Mouse (Mus musculus) ovary, postnatal 36 days (tissue): ENCODE data around the gene Cdk2ap2.
"Not testable (repeated sequence)": the region's sequence is repeated elsewhere in the genome, so short reads cannot be mapped to it uniquely, and the experiment has no call there.

Source experiments
- DNase-seq: peaks from one replicate; pipeline ENCODE4 v3.0.0; 2022; ENCODE audit warnings: low spot score, mixed read lengths

Cdk2ap2 gene

DNA sequence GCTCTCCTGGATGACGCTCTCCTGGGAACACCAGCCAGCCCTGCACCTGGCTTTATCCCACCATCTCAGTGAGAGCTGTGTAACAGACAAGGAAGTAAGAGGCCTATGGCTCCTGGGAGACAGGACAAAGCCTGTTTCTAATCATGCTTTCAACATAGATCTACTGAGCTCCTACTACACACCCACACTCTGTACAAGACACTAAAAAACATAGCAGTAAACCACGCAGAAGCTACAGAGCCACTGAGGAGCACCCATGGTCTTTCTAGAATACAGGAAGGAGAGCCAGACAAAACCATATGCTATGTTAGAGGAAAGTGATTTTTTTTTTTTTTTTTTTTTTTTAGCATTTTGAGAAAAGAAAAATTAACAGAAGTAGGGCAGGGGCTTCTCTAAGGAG is 21.4 kb downstream of the Cdk2ap2 start:
- DNase-seq = no peak

DNA sequence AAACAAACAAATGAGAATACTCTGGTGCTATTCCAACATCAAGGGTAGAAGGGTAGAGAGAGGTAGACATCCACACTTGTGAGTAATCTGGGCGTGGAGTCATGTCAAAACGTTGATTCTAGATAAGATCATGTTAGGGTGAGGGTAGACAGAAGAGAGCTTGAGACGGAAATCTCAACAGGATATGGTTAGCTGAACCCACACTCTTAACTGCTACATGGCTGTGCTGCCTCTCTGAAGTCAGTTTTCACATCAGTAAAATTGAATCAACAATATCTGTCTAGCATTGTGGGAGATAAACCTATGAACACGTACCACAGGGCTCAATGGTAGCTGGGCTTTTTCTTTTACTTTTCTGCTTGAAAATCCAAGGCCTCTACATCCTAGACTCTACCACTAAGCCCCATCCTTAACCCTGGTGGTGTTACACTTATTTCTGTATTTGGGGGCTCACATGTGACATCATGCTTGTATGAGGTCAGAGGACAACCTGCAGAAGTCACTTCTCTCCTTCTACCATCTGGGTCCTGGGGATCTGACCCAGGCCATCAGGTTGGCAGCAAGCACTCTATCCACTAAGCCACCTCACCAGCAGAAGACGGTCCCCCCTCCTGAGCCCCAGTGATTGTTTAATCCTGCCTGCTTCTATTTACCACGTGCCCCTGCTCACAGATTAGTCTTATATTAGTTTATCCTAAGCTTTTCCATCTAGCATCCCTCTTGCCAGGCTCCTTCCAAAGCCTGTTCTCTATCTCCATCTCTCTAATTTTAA is 22.9 kb downstream of the Cdk2ap2 start:
- DNase-seq = no peak

DNA sequence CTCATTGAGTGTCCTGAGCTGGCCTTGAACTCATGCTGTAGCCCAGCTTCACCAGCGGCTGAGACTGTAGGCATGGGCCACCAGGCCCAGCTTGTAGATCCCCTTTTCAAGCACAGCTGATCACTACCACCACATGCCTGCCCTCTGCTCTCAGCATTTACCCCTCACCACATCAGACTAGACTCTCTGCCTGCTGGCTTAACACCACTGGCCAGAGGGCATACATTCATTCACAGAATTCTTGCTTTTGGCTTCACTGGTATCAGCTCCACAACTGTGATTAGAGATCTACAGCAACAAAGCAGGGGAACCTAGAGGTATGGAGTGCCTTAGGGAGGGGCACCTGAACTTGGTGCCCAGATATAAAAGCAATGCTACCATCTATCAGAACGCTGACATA is 23.5 kb downstream of the Cdk2ap2 start:
- DNase-seq = no peak

DNA sequence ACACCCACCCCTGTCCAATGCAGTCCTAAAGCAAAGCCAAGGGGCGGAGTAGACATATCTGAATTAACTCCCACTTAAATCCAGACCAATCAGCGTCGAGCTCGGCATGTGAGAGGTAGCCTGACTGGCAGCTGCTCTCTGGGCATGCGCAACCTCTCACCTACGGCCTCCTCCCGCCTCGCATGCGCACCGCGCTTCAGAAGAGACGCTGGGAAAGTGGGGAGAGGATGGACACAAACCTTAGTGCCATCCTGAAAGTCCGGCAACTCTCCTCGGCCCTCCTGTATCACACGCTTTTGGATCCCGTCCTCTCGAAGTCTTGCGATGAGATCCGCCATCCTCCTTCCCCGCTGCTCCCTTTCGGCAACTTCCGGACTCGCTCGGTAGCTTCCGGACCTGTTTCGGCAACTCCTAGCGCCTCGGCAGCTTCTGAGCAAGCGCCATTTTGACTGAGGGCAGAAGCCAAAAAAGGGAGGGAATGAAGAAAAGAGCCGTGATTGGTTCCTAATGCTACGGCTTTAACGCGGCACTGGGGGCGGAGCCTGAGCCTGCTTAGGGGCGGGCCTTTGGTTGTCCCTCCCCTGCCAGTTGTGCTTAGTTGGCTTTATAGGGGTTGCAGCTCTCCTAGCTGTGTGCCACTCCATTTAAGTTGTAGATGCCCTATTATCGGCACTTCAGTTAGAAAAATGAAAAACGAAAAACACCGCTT is 24.3 kb downstream of the Cdk2ap2 start:
- peak; percentile 94 for DNase-seq

DNA sequence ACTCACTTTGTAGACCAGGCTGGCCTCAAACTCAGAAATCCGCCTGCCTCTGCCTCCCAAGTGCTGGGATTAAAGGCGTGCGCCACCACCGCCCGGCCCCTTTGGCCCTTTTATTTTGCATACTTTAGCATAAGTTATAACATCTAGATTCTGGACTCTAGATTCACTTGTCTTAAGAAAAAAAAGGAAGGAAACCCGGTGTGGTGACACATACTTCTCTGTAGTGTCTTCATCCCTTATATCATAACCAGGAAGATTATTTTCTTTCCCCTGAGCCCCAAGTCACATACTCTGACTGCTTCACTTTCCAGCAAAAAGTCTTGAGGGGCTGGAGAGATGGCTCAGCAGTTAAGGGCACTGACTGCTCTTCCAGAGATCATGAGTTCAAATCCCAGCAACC is 24.9 kb downstream of the Cdk2ap2 start:
- not testable (repeated sequence) for DNase-seq

DNA sequence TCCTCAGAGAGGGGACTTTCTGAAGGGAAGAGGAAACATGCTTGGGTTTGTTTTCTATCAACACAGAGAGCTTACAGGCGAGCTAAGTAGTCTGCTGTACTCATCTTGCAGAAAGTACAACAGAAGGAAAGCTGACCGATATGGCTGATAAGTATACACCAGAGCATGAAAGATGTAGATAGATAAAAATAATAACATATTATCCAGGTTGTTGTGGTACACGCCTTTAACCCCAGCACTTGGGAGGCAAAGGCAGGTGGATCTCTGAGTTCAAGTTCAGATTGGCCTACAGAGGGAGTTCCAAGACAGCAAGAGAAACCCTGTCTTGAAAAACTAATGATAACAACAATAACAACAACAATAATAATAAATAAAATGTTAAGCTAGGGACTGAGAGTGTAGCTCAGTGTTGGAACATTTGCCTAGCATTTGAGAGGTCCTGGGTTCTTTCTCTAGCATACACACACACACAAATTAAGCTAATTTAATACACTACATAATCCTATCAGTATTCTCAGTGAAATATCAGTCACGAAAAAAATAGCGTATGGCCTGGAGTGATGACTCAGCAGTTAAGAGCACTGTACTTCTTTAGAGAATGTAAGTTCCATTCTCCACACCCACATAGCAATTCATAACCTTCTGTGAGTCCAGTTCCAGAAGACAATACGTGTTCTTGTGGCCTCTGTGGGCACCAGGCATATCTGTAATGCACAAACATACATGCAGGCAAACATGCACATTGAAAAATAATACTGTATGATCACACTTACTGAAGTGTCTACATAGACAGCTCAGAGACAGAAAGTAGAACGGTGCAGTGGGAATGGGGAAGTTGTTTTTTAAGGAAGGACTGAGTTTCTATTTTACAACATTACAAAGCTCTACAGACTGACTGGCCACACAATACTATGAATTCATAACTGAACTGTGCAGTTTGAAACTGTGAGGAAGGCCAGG is 25.7 kb downstream of the Cdk2ap2 start:
- no peak for DNase-seq

DNA sequence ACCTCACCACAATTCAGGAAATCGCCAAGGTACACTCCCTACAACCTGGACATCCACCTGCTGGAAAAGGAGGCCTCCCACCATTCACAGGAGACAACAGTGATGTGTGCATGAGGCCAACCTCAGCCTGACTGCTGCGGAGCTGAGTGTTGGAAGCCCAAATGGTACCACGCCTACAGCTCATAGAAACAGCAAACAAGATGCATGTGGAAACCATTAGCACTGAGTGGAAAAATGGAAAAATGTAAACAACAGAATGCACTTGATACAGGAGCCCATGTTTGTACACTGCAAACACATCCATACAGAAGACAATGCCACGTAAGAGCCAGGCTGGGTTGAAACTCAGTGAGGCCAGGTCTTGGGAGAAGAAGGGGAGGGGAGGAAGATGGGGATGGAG is 27.4 kb downstream of the Cdk2ap2 start:
- no peak for DNase-seq

DNA sequence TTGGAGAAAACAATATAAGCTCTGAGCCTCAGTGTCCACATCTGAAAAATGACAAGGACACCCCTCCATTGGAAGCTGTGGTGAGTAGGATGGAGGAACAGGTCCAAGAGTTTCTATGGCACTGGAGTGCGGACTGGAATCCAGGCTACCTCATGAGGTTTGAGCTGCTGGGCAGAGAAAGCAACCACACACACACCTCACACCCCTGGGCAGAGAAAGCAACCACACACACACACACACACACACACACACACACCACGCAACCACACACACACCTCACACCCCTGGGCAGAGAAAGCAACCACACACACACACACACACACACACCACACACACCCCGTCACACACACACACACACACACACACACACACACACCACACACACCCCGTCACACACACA is 28.3 kb downstream of the Cdk2ap2 start:
- not testable (repeated sequence) for DNase-seq

DNA sequence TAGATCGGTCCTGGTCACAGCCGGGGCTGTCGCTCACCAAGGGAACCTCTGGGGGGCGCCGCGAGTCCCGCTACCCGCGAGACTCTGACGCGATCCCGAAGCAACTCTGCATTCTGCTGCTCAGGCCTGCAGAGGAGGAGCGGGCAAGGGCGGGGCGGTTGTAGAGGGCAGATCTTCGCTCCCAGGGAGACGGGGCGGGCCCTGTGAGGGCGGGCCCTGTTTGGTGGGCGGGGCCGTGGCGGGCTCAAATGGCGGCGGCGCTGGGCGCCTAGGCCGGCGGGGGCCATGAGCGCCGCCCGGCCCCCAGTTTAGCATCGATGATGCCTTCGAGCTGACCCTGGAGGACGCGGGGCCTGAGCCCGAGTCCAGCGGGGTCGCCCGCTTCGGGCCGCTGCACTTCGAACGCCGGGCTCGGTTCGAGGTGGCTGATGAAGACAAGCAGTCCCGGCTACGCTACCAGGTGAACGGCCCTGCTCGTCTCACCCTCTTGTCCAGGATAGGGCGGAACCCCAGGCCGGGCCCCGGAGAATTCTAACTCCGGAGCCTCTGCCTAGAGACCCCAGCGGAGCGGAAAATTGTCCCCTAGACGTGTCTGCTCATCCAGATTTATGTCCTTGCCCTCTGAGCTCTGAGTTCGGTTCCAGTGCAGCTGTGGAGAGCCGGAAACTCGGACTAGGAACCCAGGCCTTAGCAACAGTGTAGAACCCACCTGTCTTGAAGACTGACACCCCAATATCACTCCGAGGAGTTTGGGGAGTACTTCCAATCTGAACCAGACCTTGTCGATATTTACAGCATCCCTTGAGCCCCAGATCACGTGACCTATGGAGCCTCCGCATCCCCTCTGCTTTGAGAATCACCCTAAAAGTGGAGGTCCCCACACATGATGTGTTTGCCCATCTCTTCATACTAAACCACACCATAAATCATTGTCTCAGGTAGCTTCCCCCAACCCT is 29.0 kb downstream of the Cdk2ap2 start, which contains the start of gene Aip:
Gene Aip (minus strand): TSS at position 118 of the 956 bp plus-strand sequence.
- DNase-seq = peak; percentile 99

DNA sequence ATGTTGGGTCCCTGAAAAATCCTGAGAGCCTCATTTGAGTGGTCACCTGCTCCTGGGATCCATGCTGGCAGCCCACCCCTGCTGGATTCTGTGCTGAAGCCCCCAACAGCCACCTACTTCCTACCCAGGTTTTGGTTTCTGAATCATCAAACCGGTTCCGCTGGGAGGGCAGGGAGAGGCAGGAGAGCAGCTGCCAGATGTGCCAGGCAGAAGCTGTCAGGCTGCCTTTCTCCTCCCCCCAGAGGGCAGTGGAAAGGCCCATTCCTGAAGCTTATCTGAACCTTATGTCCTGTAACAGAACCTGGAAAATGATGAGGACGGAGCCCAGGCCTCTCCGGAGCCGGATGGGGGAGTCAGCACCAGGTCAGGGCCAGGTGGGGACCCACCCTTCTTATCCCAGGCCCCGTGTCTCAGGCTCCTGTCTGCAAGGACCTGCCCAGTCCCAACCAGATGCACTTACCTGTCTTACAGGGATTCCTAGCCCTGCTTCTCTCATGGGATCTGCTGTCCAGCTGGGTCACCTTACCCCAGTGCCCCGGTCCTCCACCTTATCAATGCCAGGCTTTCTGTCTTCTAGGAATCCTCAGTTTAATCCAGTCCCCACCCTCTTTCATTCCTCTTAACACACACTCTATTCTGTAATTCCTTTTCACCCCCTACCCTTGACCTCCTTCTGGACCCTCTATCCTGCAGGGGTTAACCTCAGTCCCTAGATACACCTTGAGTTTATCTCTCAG is 29.9 kb downstream of the Cdk2ap2 start:
- no peak for DNase-seq

DNA sequence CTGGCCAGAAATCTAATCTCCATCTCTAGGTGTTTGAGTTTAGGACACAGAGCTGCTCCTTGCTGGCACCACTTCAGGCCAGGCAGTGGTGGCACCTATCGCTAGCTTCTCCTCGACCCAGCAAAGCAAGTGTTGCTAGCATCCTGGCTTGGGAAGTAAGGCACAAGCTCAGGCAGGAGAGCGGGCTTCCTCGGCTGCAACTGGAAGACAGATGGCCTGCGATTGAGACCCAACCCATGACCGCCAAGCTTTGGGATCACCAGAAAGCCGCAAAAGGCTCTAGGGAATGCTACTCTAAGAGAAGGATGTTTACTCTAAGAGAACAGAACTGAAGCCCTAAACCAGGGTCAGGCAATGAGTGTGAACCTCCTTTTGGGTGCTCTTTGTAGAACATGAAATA is 32.5 kb downstream of the Cdk2ap2 start:
- DNase-seq = no peak

DNA sequence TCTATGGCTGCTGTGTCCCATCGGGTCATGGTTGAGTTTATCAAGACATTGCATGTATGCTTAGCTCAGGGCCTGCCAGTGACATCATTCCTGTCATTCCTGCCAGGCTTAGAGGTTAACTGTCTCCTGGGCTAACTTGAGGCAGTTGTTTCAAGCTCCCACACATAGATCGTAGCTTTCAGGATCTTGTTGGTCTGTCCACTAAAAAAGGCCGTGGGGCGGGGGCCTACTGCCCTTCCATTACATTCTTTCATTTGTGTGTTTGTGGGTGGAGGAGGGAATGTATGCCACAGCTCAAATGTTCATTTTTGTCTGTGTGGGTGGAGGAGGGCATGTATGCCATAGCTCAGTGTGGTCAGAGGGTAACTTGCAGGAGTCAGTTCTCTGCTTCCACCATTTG is 33.1 kb downstream of the Cdk2ap2 start:
- no peak for DNase-seq

DNA sequence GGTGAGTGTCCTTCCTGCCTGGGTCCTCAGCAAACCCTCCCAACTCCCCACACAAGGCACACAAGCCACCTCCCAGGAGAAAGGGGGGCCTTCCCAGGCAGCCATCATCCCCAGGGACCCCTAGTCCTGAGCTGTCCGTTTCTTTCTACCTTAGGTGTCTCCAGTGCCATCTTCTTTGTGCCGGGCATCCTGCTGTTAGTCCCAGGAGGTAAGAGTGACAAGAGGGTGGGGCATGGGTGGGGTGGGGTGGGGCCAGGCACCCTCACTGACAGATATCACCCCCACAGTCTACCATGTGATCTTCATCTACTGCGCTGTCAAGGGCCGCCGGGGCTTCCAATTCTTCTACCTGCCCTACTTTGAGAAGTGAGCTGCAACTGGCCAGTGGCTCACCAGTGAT is 34.1 kb downstream of the Cdk2ap2 start:
- no peak for DNase-seq

DNA sequence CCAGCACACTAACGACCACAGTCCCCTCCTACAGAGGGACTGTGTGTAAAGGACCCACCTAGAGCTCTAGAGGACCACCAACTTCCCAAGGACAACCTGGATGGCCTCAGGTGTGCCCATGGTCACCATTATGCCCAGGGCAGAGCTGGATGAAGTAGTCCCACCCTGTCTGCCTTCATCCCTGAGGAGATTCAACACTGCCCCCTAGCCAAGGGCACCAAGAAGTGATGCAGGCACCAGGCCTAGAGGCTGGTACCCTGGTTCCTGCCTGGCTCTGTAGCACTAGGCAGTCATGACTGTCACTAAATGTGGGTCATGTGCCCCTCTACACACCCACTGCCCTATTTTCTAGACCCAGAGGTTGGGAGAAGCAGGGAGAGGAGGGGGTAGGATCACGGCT is 34.8 kb downstream of the Cdk2ap2 start:
- DNase-seq = no peak

DNA sequence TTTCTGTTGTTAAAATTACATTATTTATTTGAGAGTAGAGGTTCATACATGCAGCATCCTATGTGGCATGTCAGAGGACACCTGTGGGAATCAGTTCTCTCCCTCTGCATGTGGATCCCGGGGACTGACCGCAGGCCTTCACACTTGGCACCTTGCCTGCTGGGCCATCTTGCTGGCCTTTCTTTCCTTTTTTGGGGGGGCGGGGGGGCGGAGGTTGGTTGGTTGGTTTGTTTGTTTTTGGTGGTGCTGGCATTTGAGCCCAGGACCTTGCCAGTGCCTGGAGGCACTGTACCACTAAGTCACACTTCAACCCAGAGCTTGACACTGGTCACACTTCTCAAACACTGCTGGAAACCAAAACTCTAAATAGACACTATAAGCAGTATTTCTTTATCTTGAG is 37.4 kb downstream of the Cdk2ap2 start:
- no peak for DNase-seq

DNA sequence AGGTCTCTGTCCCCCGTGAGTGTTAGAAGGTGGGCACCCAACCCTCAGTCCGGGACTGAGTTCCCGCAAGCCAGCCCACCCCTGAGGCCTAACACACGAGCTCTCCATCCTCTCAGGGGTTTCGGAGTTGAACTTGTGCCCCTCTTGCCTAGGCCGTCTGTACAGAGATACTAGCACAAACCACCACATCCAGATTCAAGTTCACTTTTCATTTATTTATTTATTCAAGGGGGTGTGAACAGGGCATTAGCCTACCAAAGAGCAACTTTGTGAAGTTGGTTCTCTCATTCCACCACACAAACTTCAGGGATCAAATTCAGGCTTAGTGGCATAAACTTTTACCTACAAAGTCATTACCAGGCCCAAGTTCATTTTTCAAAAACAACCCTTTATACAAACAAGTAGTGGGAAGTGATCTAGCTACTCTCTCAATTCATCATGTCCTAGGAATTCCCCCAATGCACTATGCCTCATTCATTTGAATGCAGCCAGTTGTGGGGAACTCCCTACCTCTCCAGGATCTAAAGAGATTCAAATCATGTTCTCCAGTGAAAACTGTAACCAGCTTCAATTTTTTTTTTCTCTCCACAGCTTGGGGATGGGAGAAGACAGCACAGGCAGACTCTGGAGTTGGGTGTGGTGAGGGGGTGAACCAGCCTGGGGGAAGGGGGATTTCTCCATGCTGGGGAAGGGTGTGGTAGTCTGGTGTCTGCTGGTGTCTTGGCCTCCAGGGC is 38.4 kb downstream of the Cdk2ap2 start:
- DNase-seq = not testable (repeated sequence)

DNA sequence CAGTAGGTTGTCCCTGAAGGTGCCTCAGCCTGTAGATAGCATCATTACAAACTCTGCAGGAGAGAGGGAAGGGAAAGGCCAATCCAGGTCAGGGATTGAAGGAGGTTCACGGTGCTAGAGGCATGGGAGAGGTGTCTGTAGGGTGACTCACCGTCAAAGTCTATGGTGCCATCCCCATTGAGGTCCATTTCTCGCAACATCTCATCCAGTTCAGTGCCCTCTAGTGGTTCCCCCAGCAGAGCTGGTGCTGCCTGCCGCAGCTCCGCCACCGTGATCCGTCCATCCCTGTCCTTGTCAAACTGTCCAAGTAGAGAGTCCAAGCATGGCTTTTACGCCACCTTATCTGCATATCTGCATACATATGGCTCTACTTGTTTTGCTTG is 39.0 kb downstream of the Cdk2ap2 start:
- not testable (repeated sequence) for DNase-seq

DNA sequence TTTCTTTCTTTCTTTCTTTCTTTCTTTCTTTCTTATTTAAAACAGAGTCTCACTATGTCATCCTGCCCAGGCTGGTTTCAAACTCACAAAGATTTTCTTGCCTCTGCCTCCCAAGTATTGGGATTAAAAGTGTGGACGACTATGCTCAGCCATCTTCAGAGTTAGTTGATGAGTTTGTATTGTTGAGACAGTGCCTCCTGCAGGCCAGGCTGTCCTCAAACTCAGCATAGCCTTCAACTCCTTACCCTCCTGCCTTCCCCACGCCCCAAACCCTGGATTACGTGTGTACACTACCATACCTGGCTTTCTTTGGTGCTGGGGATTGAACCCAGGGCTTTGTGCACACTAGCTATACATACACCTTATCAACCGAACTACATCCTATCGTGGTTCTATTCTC is 39.5 kb downstream of the Cdk2ap2 start:
- no peak for DNase-seq

DNA sequence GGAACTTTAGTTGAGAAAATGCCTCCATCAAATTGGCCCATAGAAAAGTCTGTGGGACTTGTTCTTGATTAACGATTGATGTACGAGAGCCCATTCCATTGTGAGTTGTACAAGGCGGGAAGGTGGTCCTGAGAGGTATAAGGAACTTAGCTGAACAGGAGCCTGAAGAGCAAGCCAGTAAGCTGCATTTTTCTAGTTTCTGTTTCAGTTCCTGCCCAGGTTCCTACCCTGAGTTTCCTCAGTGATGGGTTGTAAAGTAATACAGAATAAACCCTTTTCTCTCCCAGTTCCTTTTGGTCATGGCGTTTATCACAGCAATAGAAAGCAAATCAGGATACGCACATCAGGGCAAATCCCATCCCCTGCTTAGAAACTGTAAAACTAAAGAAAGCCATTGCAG is 40.9 kb downstream of the Cdk2ap2 start:
- DNase-seq = no peak

DNA sequence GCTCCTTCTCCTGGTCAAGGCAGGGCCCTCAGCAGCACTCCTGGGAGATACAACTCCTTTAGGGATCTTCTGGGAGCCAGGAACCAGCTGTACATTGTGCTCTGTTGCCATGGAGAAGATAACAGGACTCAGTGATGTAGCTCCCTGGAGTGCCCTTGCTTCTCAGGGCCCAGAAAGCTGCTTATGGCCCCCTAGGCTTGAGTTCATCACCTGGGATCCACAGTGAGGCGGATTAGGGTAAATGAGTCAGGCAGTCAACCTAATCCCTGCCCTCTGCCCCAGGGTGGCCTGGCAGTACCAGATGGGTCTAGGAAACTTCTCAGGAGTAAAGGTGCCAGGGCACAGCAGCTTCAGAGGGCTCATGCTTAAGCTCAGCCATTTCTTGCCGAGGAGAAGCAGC is 42.5 kb downstream of the Cdk2ap2 start, which contains the start of gene Gpr152:
Gene Gpr152 (plus strand): TSS at position 342 of the 400 bp plus-strand sequence.
- DNase-seq = no peak
